In genomic region chr1:74885369-74886042, GRCm38 (mm10) we compare ENCODE assay signal across 9 mouse cellular contexts. TPM values are rescaled to one million over a fixed set of nuclear protein-coding genes. Genes with fewer than 3 reads are reported as not detected.
DNase-seq lines count a peak whose midpoint lies in the region; ATAC-seq and TF ChIP-seq lines count a peak whose summit lies in the region.
"Had no signal": no experiment of that assay in that cellular context is flagged by ENCODE, and none has a peak within 500 bp of the region (broad histone marks: within the 10 kb centered on the region; RNA-seq: fewer than 3 reads in every experiment).

TSS of gene Fev (minus strand) at chr1:74885419.

- H3K9me3 ChIP-seq in forebrain, embryonic 12.5 days: no peaks in the 10 kb centered on the region
- H3K9me3 ChIP-seq in limb, embryonic 15.5 days: no peaks in the 10 kb centered on the region
- no peaks in the 10 kb centered on the region for H3K9me3 ChIP-seq in stomach, embryonic 15.5 days

- no peak for TF ChIP-seq POLR2A in liver, adult 2 months (IDR thresholded peaks at IDR 0.05; ENCODE audit: extremely low read depth, insufficient read depth, low read length)
- TF ChIP-seq POLR2A in lung, adult 2 months (IDR thresholded peaks at IDR 0.05; ENCODE audit: borderline replicate concordance, extremely low read depth, low read depth, low read length): no peak

- no peak for DNase-seq in liver, adult 2 months (ENCODE audit: extremely low read depth, low read depth, low spot score)
- no peak for DNase-seq in liver
- DNase-seq in spleen, postnatal 14 days (ENCODE audit: low spot score in 2 of 2): no peak
- no peak for DNase-seq in thymus, adult 18-20 months
- no peak for DNase-seq in lung, adult 2 months

- H3K4me1 ChIP-seq in liver, adult 2 months (ENCODE audit: control insufficient read depth, insufficient read depth, low read length): no peaks in the 10 kb centered on the region
- peaks cover 32% of the 10 kb centered on the region for H3K4me1 ChIP-seq in forebrain, embryonic 12.5 days
- H3K4me1 ChIP-seq in limb, embryonic 15.5 days: peaks cover 33% of the 10 kb centered on the region
- peaks cover 21% of the 10 kb centered on the region for H3K4me1 ChIP-seq in stomach, embryonic 15.5 days
- H3K4me1 ChIP-seq in lung, adult 2 months (ENCODE audit: control insufficient read depth, insufficient read depth, low read length): peaks cover 5% of the 10 kb centered on the region; the same call in 1 of the 2 replicates

- no peaks in the 10 kb centered on the region for H3K36me3 ChIP-seq in liver, adult 2 months (ENCODE audit: control insufficient read depth, insufficient read depth, low read length)
- no peaks in the 10 kb centered on the region for H3K36me3 ChIP-seq in forebrain, embryonic 12.5 days (replicated peaks)
- H3K36me3 ChIP-seq in limb, embryonic 15.5 days: no peaks in the 10 kb centered on the region
- H3K36me3 ChIP-seq in stomach, embryonic 15.5 days: no peaks in the 10 kb centered on the region

- no peak within 1 kb of the TSS for H3K27ac ChIP-seq in liver, adult 2 months (replicated peaks; ENCODE audit: insufficient read depth, low read depth, low read length)
- no peak within 1 kb of the TSS for H3K27ac ChIP-seq in forebrain, embryonic 12.5 days
- no peak within 1 kb of the TSS for H3K27ac ChIP-seq in limb, embryonic 15.5 days
- H3K27ac ChIP-seq in stomach, embryonic 15.5 days: no peak within 1 kb of the TSS

- H3K4me3 ChIP-seq in liver, adult 2 months (ENCODE audit: insufficient read depth, low read depth, low read length): peak within 1 kb of the TSS; percentile 49
- H3K4me3 ChIP-seq in forebrain, embryonic 12.5 days (replicated peaks): peak within 1 kb of the TSS; percentile 21
- peak within 1 kb of the TSS; percentile 24 for H3K4me3 ChIP-seq in limb, embryonic 15.5 days
- H3K4me3 ChIP-seq in stomach, embryonic 15.5 days (replicated peaks): peak within 1 kb of the TSS; percentile 23
- H3K4me3 ChIP-seq in lung, adult 2 months (replicated peaks; ENCODE audit: extremely low read depth, low read depth, low read length): no peak within 1 kb of the TSS

- WGBS in liver, adult 2 months: 3% methylated on average over 41 of the region's 43 CpGs
- WGBS in forebrain, embryonic 12.5 days: under 1% methylated on average over 41 of the region's 43 CpGs
- WGBS in limb, embryonic 15.5 days: 1% methylated on average over 41 of the region's 43 CpGs
- under 1% methylated on average over 43 of the region's 43 CpGs for WGBS in stomach, embryonic 15.5 days
- 2% methylated on average over 43 of the region's 43 CpGs for WGBS in lung, adult 2 months

- H3K4me2 ChIP-seq in forebrain, embryonic 12.5 days: peak within 1 kb of the TSS; percentile 40
- H3K4me2 ChIP-seq in limb, embryonic 15.5 days: peak within 1 kb of the TSS; percentile 35
- H3K4me2 ChIP-seq in stomach, embryonic 15.5 days: peak within 1 kb of the TSS; percentile 48

- no peak within 1 kb of the TSS for H3K9ac ChIP-seq in liver, adult 2 months (ENCODE audit: low read depth, low read length)
- no peak within 1 kb of the TSS for H3K9ac ChIP-seq in forebrain, embryonic 12.5 days
- H3K9ac ChIP-seq in limb, embryonic 15.5 days: no peak within 1 kb of the TSS
- H3K9ac ChIP-seq in stomach, embryonic 15.5 days: no peak within 1 kb of the TSS

- ATAC-seq in forebrain, embryonic 12.5 days (ENCODE audit: low FRiP score): no peak
- no peak for ATAC-seq in limb, embryonic 15.5 days (ENCODE audit: insufficient number of reproducible peaks, low FRiP score, low TSS enrichment, low read depth)
- ATAC-seq in stomach, embryonic 15.5 days (ENCODE audit: insufficient read depth, low FRiP score, low read depth): no peak

- H3K27me3 ChIP-seq in liver, adult 2 months (ENCODE audit: control insufficient read depth, insufficient read depth, low read length): peaks cover 35% of the 10 kb centered on the region
- H3K27me3 ChIP-seq in forebrain, embryonic 12.5 days: peaks cover 99% of the 10 kb centered on the region
- peaks cover 94% of the 10 kb centered on the region for H3K27me3 ChIP-seq in limb, embryonic 15.5 days
- peaks cover 87% of the 10 kb centered on the region for H3K27me3 ChIP-seq in stomach, embryonic 15.5 days (replicated peaks)

- TF ChIP-seq CTCF in liver, adult 2 months (IDR thresholded peaks at IDR 0.05; ENCODE audit: low read depth, low read length): no peak
- TF ChIP-seq CTCF in lung, adult 2 months (IDR thresholded peaks at IDR 0.05; ENCODE audit: insufficient read depth, low read length): no peak

- H3K79me2 ChIP-seq in liver, adult 2 months (ENCODE audit: control insufficient read depth, insufficient read depth, low read length): no peaks in the 10 kb centered on the region

RNA-seq across cellular contexts. Expression of gene Fev, which starts in this region (rescaled TPM):
- total RNA-seq in liver, adult 2 months (2014; rRNA removed): not detected in 2 replicates
- not detected in 2 replicates for polyA plus RNA-seq in liver, adult 2 months (2012; rRNA removed)
- not detected in 2 replicates for polyA plus RNA-seq in forebrain, embryonic 12.5 days (2016; fragmentation: Nextera tagmentation; extraction: Ambion mirVana)
- 0.17 TPM in 1 of 2 replicates, not detected in the other for polyA plus RNA-seq in limb, embryonic 15.5 days (2015; fragmentation: Nextera tagmentation; extraction: Ambion mirVana)
- polyA plus RNA-seq in stomach, embryonic 15.5 days (2015; fragmentation: Nextera tagmentation; extraction: Ambion mirVana): 1.6 TPM in 2 replicates
- not detected in 2 replicates for polyA plus RNA-seq in lung, adult 2 months (2012; rRNA removed)
- total RNA-seq: neutrophil, adult 5-6 weeks had no signal
